ENCODE assay signal across 10 mouse cellular contexts in genomic region chr19:4222165-4222564, GRCm38 (mm10). TPM values are rescaled to one million over a fixed set of nuclear protein-coding genes. Genes with fewer than 3 reads are reported as not detected.
DNase-seq lines count a peak whose midpoint lies in the region; ATAC-seq lines count a peak whose summit lies in the region.
"Had no signal": no experiment of that assay in that cellular context is flagged by ENCODE, and none has a peak within 500 bp of the region (broad histone marks: within the 10 kb centered on the region; RNA-seq: fewer than 3 reads in every experiment).

No protein-coding gene starts in this region.

- DNase-seq in heart, adult 11 months = peak; percentile 91
- no peak for DNase-seq in heart, adult 8-10 months (ENCODE audit: low spot score)
- DNase-seq in 416B (ENCODE audit: low read depth) = peak; percentile 65
- DNase-seq in lung, postnatal 25 days (ENCODE audit: low spot score) = peak; percentile 34
- DNase-seq in urinary bladder, postnatal 10 days (ENCODE audit: low spot score) = no peak
- DNase-seq in embryo, embryonic 10.5 days (ENCODE audit: low spot score) = no peak
- DNase-seq in thymus, postnatal 36 days = no peak
- DNase-seq: heart, postnatal 14 days had no signal

- peak; percentile 72 to 90 for ATAC-seq in hematopoietic stem cell, adult 5-6 weeks (replicated peaks in 1 of 2; ENCODE audit: insufficient read depth in 1 of 2, low FRiP score in 2 of 2, low TSS enrichment in 1 of 2, low read depth in 1 of 2, poor library complexity in 2 of 2, severe bottlenecking in 2 of 2)

RNA-seq across cellular contexts. Expression of gene AC109138.7, which starts 8.0 kb away (rescaled TPM):
- total RNA-seq in heart, adult 8-10 months (2022) = under 1 TPM in 1 of 4 experiments, not detected in 3; 0.87 TPM
- not detected in 2 replicates for total RNA-seq in hematopoietic stem cell, adult 5-6 weeks (2017)
- total RNA-seq: CH12.LX; heart, postnatal 14 days had no signal

RNA-seq across cellular contexts. Expression of gene Clcf1, which starts 8.1 kb away (rescaled TPM):
- 1 to 10 TPM in 2 of 4 experiments, under 1 TPM in 2; 0.57 to 1.6 (median 1.0) TPM for total RNA-seq in heart, adult 8-10 months (2022)
- 12.8 and 17.3 TPM in 2 replicates for total RNA-seq in hematopoietic stem cell, adult 5-6 weeks (2017)

RNA-seq across cellular contexts. Expression of gene Pold4, which starts 9.5 kb away (rescaled TPM):
- 10 to 100 TPM; 11.9 to 17.5 (median 14.3) TPM for total RNA-seq in heart, adult 8-10 months (2022)
- total RNA-seq in hematopoietic stem cell, adult 5-6 weeks (2017) = 61.0 and 88.8 TPM in 2 replicates

RNA-seq across cellular contexts. Expression of gene Rad9a, which starts 20.7 kb away (rescaled TPM):
- total RNA-seq in heart, adult 8-10 months (2022) = 1 to 10 TPM; 5.3 to 6.2 (median 5.6) TPM
- 16.4 and 17.3 TPM in 2 replicates for total RNA-seq in hematopoietic stem cell, adult 5-6 weeks (2017)

RNA-seq across cellular contexts. Expression of gene Ppp1ca, which starts 30.3 kb away (rescaled TPM):
- total RNA-seq in heart, adult 8-10 months (2022) = 100 to 1,000 TPM; 261 to 310 (median 281) TPM
- total RNA-seq in hematopoietic stem cell, adult 5-6 weeks (2017) = 384 and 392 TPM in 2 replicates

Comparison
In these comparisons a context has a peak if more than half of its experiments do, and no peak if none do; other contexts are left out.
1. DNase-seq: peak in heart, adult 11 months (single experiment), 416B (single experiment) and lung, postnatal 25 days (single experiment); none in heart, adult 8-10 months (single experiment), urinary bladder, postnatal 10 days (single experiment), embryo, embryonic 10.5 days (single experiment) and thymus, postnatal 36 days (0 of 2).